Mouse (Mus musculus) heart, postnatal 0 days (tissue): ENCODE measurements around the gene Gatb. TPM values are rescaled to one million over a fixed set of nuclear protein-coding genes. Genes with fewer than 3 reads are reported as not detected.

Source experiments
- ATAC-seq: fragments of 200-750 bp; cut with Nextera tagmentation; 2 replicates; pipeline ENCODE4 v1.8.0; 2017; ENCODE audit warnings: low read depth, moderate number of reproducible peaks, moderate library complexity; ENCODE audit not compliant: insufficient read depth
- DNase-seq: peaks from one replicate; pipeline ENCODE4 v3.0.0-alpha.2; 2016; ENCODE audit warnings: low spot score
- H3K27ac ChIP-seq: fragments of 300-500 bp; sonication (generic); 2 replicates; pipeline ENCODE4 v1.5.1; 2014; ENCODE audit warnings: low read depth, mild to moderate bottlenecking
- H3K27me3 ChIP-seq: fragments of 300-500 bp; sonication (generic); 2 replicates; pipeline ENCODE4 v1.6.1; 2014; ENCODE audit warnings: low read length, mixed read lengths; ENCODE audit not compliant: control insufficient read depth, insufficient read depth
- H3K36me3 ChIP-seq: fragments of 300-500 bp; sonication (generic); replicated peaks from 2 replicates; pipeline ENCODE4 v1.6.1; 2014; ENCODE audit warnings: low read length, mixed read lengths; ENCODE audit not compliant: control insufficient read depth, insufficient read depth
- H3K4me1 ChIP-seq: fragments of 300-500 bp; sonication (generic); 2 replicates; pipeline ENCODE4 v1.6.1; 2014; ENCODE audit warnings: antibody characterized with exemption; ENCODE audit not compliant: control insufficient read depth, insufficient read depth
- H3K4me2 ChIP-seq: fragments of 300-500 bp; sonication (generic); 2 replicates; pipeline ENCODE4 v1.6.1; 2014; ENCODE audit warnings: low read depth, mild to moderate bottlenecking, low read length, moderate library complexity
- H3K4me3 ChIP-seq: fragments of 300-500 bp; sonication (generic); 2 replicates; pipeline ENCODE4 v1.5.1; 2014; ENCODE audit warnings: low read depth, low read length
- H3K9ac ChIP-seq: fragments of 300-500 bp; sonication (generic); replicated peaks from 2 replicates; pipeline ENCODE4 v1.6.1; 2014; ENCODE audit warnings: low read depth, low read length, mixed read lengths
- H3K9me3 ChIP-seq: fragments of 300-500 bp; sonication (generic); replicated peaks from 2 replicates; pipeline ENCODE4 v1.6.1; 2016; ENCODE audit warnings: low read length; ENCODE audit not compliant: control insufficient read depth
- CTCF ChIP-seq: IDR thresholded peaks from 2 replicates; pipeline ENCODE4 v1.5.1; 2016; ENCODE audit warnings: antibody characterized with exemption, control low read depth, low read depth
- EP300 ChIP-seq: IDR thresholded peaks from 2 replicates; pipeline ENCODE4 v1.6.1; 2016; ENCODE audit warnings: antibody characterized with exemption, low read depth
- WGBS: fragments of 180-500 bp; shearing (Covaris S2); extraction: QIAGEN DNeasy Blood & Tissue Kit; methylation state at CpG from one replicate; pipeline ENCODE4 v1.1.7; 2014; 5-methylcytosine and 5-hydroxymethylcytosine counted together
- polyA plus RNA-seq: library from polyadenylated mRNA; unstranded; fragments of >200 nt; fragmentation: Nextera tagmentation; extraction: Ambion mirVana; gene quantifications from 2 replicates; pipeline ENCODE4 v1.2.1, GENCODE M21; 2015
- total RNA-seq: library from RNA; depleted of rRNA; stranded (reverse); fragments of >200 nt; gene quantifications from 2 replicates; pipeline ENCODE4 v1.2.3, GENCODE M21; 2014; ENCODE audit warnings: low replicate concordance; rRNA removed

The Gatb gene
- total and polyA plus RNA-seq, 2 experiments from 2014 or later: 27.9 to 40.3 TPM

DNA sequence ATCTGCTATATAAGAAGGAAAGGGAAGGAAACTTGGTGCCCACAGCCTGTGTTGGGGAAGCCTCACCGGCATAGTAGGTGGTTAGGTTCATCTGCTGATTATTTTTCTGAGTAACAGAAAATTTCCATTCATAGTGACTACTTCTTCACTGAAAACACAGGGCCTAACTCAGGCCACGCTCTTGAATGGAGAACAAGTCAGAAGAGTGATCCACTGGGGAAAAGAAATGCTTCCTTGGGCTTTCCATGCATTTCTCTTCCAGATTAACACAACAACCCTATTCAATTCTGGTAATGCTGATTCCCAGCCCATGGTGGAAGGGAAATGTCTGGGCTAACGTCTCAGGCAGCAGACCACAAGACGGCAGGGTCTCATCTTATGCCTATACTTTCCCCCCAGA is 124.6 kb downstream of the Gatb start:
- WGBS: 85% methylated on average over 4 of the region's 4 CpGs
- DNase-seq (no peak), ATAC-seq (no peak)
- no peak overlapping the region for H3K4me2 ChIP-seq
- H3K27me3 ChIP-seq: no peaks in the 10 kb centered on the region
- H3K36me3 ChIP-seq: no peaks in the 10 kb centered on the region
- no peaks in the 10 kb centered on the region for H3K9me3 ChIP-seq
- peaks cover 6% of the 10 kb centered on the region; the same call in 1 of the 2 replicates for H3K4me1 ChIP-seq
- H3K4me3 ChIP-seq: no peak overlapping the region
- TF ChIP-seq CTCF: no peak
- no peak for TF ChIP-seq EP300
- no peak overlapping the region for H3K27ac ChIP-seq
- H3K9ac ChIP-seq: no peak overlapping the region

DNA sequence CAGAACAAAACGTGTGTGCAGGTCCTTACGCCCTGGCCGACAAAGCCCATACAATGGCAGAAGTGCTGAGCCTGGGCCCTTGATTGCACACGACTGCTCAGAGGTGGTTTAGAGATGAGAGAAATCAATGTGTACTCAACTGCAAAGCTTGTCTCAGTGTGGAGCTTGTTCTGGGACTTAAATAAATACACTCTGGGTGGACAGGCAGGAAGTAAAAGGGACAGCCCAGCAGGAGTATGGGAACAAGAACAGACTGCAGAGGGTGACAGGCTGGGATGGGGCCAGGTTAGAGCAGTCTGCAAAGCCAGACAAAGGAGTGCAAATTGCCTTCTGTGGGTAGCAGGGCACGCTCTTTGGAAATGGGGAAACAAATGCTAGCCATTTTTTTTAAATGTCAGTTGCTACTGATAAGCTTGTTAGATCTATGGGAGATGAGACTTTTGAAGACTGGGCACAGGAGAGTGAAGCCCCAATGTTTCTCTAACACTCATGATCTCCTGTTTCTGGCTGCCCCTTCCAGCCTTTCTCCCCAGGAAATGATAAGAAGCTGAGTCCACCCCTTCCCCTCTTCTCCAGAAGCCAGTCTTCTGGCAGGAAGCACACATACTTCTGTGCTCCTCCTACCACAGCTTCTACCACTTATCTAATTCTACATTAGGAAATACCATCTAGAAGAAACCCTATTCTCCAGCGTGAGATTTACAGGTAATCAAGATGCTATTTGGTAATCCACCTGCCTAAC is 129.4 kb downstream of the Gatb start:
- Histone ChIP-seq H3K9ac (no peak overlapping the region), H3K4me1 (peaks cover 13% of the 10 kb centered on the region; the same call in 1 of the 2 replicates), H3K36me3 (no peaks in the 10 kb centered on the region), H3K4me2 (no peak overlapping the region), H3K4me3 (no peak overlapping the region), H3K9me3 (no peaks in the 10 kb centered on the region), H3K27ac (no peak overlapping the region), H3K27me3 (no peaks in the 10 kb centered on the region)
- TF ChIP-seq EP300 (no peak), CTCF (no peak)
- DNase-seq: no peak
- ATAC-seq: peak; percentile 33; the same call in 1 of the 2 replicates
- 53% methylated on average over 6 of the region's 6 CpGs for WGBS

Other genes with a start within 250 kb of the Gatb start
- gene Fam160a1, start 243.2 kb downstream of the Gatb start, total RNA-seq: 34.6 and 37.8 TPM in 2 replicates
- 9.4 and 10.5 TPM in 2 replicates for gene Fam160a1, start 243.2 kb downstream of the Gatb start, polyA plus RNA-seq